Mouse (Mus musculus) kidney, adult 2 months (tissue): ENCODE data around the gene Csgalnact2. TPM values are rescaled to one million over a fixed set of nuclear protein-coding genes. Genes with fewer than 3 reads are reported as not detected.

Source experiments
- DNase-seq: peaks from one replicate; pipeline ENCODE4 v3.0.0; 2021
- H3K27ac ChIP-seq: fragments of 200-500 bp; 2 replicates; pipeline ENCODE4 v1.5.1; 2012; ENCODE audit warnings: low read depth, low read length, control low read depth, inconsistent platforms; ENCODE audit not compliant: insufficient read depth
- H3K27me3 ChIP-seq: fragments of 200-500 bp; replicated peaks from 2 replicates; pipeline ENCODE4 v1.6.1; 2012; ENCODE audit warnings: mild to moderate bottlenecking, moderate library complexity, low read length, inconsistent platforms; ENCODE audit not compliant: control insufficient read depth, insufficient read depth
- H3K36me3 ChIP-seq: fragments of 200-500 bp; 2 replicates; pipeline ENCODE4 v1.6.1; 2012; ENCODE audit warnings: mild to moderate bottlenecking, moderate library complexity, low read length, inconsistent platforms; ENCODE audit not compliant: control insufficient read depth, insufficient read depth
- H3K4me1 ChIP-seq: fragments of 200-500 bp; 2 replicates; pipeline ENCODE4 v1.6.1; 2011; ENCODE audit warnings: low read length; ENCODE audit not compliant: control insufficient read depth, insufficient read depth
- H3K4me3 ChIP-seq: fragments of 200-500 bp; 2 replicates; pipeline ENCODE4 v1.5.1; 2011; ENCODE audit warnings: mild to moderate bottlenecking, low read depth, low read length, control low read depth; ENCODE audit not compliant: insufficient read depth
- CTCF ChIP-seq: fragments of 200-500 bp; conservative IDR thresholded peaks from 2 replicates; pipeline ENCODE4 v1.5.1; 2011; ENCODE audit warnings: low read depth, mild to moderate bottlenecking, control low read depth, low read length, moderate library complexity, mixed read lengths; ENCODE audit not compliant: insufficient read depth, insufficient read length
- POLR2A ChIP-seq: fragments of 200-500 bp; IDR thresholded peaks from one replicate; pipeline ENCODE4 v1.6.1; 2011; ENCODE audit warnings: low read depth, low read length, control low read depth
- WGBS: fragments of 180-500 bp; shearing (Covaris S2); methylation state at CpG from one replicate; pipeline ENCODE4 v1.1.7; 2018; 5-methylcytosine and 5-hydroxymethylcytosine counted together
- polyA plus RNA-seq: library from polyadenylated mRNA; depleted of rRNA; stranded (reverse); fragments of >200 nt; gene quantifications from 2 replicates; pipeline ENCODE4 v1.2.3, GENCODE M21; 2012

The Csgalnact2 gene
- polyA plus RNA-seq, 1 experiment = 4.7 TPM

DNA sequence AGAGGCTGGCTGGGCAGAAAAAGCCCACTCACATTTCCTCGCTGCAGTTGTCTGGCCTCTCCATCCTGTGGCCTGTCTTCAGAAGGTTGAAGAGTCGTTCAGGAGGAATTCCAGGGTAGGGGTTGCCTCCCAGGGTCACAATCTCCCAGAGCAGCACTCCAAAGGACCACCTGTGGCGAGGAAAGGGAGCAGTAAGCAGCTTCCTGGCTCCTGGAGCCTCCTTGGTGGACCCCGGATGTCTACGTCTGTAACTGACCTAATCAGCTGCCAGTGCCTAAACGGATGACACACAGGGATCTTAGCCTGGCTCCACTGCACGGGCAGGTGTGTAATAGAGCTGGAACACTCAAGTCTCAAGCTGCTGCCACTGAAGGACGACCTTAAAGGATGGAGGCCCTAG lies 25.8 kb upstream of the Csgalnact2 start:
- no peak overlapping the region for H3K27ac ChIP-seq
- H3K4me3 ChIP-seq = no peak overlapping the region
- no peaks in the 10 kb centered on the region for H3K4me1 ChIP-seq
- WGBS = 68% methylated on average over 8 of the region's 8 CpGs
- no peak for DNase-seq
- no peaks in the 10 kb centered on the region for H3K27me3 ChIP-seq
- no peak for TF ChIP-seq CTCF
- no peak for TF ChIP-seq POLR2A
- no peaks in the 10 kb centered on the region for H3K36me3 ChIP-seq

DNA sequence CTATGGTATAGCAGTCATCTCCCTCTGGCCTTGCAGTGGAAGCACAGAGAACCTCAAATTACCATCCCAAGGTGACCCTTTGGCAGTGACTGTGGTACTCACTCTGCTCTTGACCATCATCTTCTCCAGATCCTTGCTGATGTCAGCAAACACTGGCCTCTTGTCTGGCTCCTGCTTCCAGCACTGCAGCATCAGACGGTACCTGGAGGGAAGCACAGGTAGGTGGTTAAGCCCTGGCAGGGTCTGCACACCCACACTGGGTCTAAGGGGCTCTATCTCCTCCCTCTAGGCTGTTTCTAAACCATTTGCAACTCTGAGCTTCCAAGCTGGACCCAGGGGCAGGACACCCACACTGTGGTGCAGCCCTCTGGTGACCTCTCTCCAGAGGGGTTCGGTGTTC lies 24.1 kb upstream of the Csgalnact2 start:
- no peak for DNase-seq
- TF ChIP-seq CTCF = no peak
- no peak for TF ChIP-seq POLR2A
- Histone ChIP-seq H3K4me1 (no peaks in the 10 kb centered on the region), H3K27me3 (no peaks in the 10 kb centered on the region), H3K27ac (no peak overlapping the region), H3K36me3 (no peaks in the 10 kb centered on the region), H3K4me3 (no peak overlapping the region)
- WGBS = 83% methylated on average over 2 of the region's 2 CpGs

DNA sequence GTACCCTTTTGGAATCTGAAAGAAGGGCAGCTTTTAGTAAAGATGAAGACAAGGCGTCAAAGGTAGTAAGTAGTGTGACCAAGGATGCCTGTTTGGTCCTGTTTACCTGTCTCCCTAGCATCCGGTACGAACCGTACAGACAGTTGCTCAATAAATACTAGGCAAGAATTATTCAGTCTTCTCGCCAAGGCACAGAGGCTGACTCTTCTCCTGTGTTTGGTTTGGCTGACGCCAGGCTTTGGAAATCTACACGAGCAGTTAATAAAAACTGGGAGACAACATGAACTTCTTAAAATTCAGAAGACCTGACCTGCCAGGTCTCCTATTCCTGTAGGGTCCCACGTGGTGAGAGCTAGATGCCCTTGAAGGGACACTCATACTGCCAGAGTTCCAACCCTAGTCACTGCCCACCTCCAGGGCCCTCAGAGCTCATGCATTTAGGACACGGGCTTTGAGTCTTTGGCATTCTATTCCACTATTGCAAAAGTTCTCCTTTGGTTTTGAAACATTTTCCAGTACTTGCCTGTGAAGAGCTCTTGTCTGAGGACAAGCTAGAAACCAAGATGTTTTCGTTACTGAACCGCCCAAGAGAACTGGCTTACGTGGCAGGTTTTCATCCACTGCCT lies 23.6 kb upstream of the Csgalnact2 start:
- WGBS = 84% methylated on average over 12 of the region's 12 CpGs
- H3K36me3 ChIP-seq = no peaks in the 10 kb centered on the region
- no peak overlapping the region for H3K4me3 ChIP-seq
- TF ChIP-seq CTCF (no peak), POLR2A (no peak)
- no peaks in the 10 kb centered on the region for H3K4me1 ChIP-seq
- peak; percentile 14 for DNase-seq
- no peak overlapping the region for H3K27ac ChIP-seq
- no peaks in the 10 kb centered on the region for H3K27me3 ChIP-seq

DNA sequence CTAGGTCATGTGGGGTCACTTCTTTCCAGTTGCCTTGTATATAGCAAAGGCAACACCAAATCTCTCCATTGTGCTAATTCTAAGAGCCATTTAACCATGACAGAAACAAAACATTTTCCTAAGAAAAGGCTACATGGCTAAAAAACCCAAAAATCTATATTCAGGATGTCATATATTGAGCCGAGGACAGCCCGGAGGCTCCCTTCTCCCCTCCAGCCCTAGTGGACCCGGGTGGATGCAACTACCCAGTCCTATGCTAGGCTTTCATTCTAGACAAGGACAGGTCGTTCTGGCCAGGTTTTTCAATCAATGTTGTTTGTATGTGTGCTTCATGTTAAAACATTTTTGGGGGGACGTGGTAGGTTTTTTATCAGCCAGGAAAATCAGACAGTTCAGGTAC lies 14.2 kb upstream of the Csgalnact2 start:
- H3K27me3 ChIP-seq = no peaks in the 10 kb centered on the region
- H3K4me3 ChIP-seq = no peak overlapping the region
- 86% methylated on average over 5 of the region's 5 CpGs for WGBS
- TF ChIP-seq CTCF (no peak), POLR2A (no peak)
- H3K36me3 ChIP-seq = no peaks in the 10 kb centered on the region
- DNase-seq = no peak
- H3K4me1 ChIP-seq = no peaks in the 10 kb centered on the region
- no peak overlapping the region for H3K27ac ChIP-seq

DNA sequence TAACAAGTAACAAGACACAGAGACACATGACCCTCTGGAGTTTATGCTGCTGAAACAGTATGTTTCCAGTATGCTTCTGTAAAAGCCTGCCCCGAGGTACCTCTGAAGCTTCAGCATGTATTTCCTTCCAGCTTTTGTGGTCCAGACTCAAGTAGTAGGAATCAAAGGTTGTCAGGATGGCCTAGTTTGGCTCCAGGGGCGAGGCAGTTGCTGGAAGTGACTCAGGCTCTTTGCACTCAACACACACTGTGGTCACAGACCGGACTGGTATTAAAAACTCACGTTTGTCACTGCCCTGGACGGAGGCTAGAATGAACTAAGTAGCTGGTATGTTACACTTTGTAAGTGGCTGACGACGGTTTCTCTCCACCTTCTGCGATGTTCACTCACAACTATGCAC lies 12.0 kb upstream of the Csgalnact2 start:
- TF ChIP-seq CTCF (no peak), POLR2A (no peak)
- no peaks in the 10 kb centered on the region for H3K36me3 ChIP-seq
- WGBS = 80% methylated on average over 8 of the region's 8 CpGs
- no peak for DNase-seq
- no peaks in the 10 kb centered on the region for H3K27me3 ChIP-seq
- H3K4me3 ChIP-seq = no peak overlapping the region
- no peak overlapping the region for H3K27ac ChIP-seq
- no peaks in the 10 kb centered on the region for H3K4me1 ChIP-seq

DNA sequence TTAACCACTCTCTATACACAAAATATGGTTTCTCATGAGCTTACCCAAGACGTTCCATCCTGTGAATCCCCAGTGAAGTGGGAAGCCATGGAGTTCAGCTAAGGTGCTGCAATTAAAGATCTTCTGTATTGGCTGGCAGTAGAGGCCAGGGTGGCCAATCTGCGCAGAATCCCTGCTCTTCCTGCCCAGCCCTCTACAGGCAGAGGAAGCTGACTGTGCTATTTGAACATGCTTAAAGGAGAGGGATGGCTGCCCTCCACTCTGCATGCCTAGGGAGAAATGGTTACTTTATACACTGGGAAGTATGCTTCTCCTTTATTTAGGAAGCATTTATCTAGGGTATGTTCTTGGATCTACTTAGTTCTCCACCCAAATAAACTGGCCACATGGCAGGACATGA lies 11.6 kb upstream of the Csgalnact2 start:
- TF ChIP-seq CTCF = no peak
- no peak for TF ChIP-seq POLR2A
- no peak for DNase-seq
- whole genome bisulfite sequencing = 75% methylated on average over 2 of the region's 2 CpGs
- Histone ChIP-seq H3K4me1 (no peaks in the 10 kb centered on the region), H3K27me3 (no peaks in the 10 kb centered on the region), H3K27ac (no peak overlapping the region), H3K36me3 (no peaks in the 10 kb centered on the region), H3K4me3 (no peak overlapping the region)

DNA sequence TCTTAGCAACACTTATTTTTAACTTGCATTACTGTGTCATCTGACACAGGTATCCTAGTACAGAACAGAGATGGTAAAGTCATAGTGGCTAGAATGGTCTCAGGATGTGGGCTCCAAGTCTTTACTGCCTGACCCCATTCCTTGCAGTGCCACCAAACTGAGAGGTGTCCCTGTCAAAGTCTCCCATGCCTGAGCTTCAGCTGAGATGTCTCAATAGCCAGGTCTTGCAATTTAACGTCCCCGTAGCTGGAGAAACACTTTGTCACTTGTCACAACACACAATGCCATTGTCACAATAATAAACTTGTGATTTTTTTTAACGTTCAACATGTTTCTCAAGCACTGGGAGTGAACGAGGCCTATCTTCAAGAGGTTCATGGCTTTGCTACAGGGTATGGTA lies 11.2 kb upstream of the Csgalnact2 start:
- H3K4me3 ChIP-seq = no peak overlapping the region
- H3K36me3 ChIP-seq = no peaks in the 10 kb centered on the region
- 79% methylated on average over 4 of the region's 4 CpGs for WGBS
- no peaks in the 10 kb centered on the region for H3K27me3 ChIP-seq
- TF ChIP-seq CTCF (no peak), POLR2A (no peak)
- no peaks in the 10 kb centered on the region for H3K4me1 ChIP-seq
- no peak overlapping the region for H3K27ac ChIP-seq
- no peak for DNase-seq
